Mouse (Mus musculus): ENCODE results near the gene Socs2.

DNA sequence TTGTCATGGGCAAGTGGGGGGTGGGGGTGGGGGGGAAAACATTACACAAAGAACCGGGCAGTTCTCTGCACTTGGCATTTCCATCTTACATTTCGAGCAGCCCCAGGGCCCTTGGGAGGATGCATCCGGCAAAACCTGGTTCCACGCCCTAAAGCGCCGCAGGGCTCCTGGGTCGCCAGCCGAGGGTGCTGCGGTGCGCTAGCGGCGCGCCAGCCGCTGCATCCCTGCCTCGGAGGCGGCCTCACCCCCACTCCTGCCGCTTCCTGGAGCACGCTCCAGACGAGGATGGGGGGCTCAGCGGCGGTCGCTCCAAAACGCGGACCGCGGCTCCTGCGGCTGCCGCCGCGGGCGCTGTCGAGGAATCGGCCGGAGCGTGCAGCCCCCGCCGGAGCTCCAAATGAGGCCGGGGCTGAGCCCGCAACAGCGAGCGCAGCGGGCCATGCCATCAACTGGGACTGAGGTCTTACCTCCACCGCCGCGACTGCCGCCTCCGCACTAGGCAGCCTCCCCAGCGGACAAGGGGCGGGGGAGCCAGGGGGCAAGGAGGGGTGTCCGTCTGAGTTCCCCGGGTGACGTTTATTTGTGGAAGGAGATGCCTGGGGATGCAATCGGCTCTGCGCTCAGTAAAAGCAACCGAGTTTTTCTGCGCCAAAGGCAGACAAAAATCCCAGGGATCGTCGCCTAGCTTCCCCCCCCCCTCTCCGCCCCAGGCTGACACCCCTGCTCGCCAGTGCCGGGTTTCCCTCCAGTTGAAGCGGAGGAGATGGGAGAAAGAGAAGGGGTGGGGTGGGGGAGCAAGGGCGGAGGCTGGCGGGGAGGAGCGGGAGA, 1.2 kb downstream of the Socs2 start:
- TF ChIP-seq CTCF (IDR thresholded peaks at IDR 0.05; ENCODE audit: low read depth, low read length): no peak
- no peak for TF ChIP-seq POLR2A (IDR thresholded peaks at IDR 0.05; ENCODE audit: borderline replicate concordance, low read depth, low read length)
